Mouse (Mus musculus) cerebellum, adult 8-10 months (tissue): ENCODE measurements around the gene Mup8.
"Not testable (repeated sequence)": the region's sequence is repeated elsewhere in the genome, so short reads cannot be mapped to it uniquely, and the experiment has no call there.

Source experiments
- DNase-seq: peaks from one replicate; pipeline ENCODE4 v3.0.0; 2022

Mup8 gene

DNA sequence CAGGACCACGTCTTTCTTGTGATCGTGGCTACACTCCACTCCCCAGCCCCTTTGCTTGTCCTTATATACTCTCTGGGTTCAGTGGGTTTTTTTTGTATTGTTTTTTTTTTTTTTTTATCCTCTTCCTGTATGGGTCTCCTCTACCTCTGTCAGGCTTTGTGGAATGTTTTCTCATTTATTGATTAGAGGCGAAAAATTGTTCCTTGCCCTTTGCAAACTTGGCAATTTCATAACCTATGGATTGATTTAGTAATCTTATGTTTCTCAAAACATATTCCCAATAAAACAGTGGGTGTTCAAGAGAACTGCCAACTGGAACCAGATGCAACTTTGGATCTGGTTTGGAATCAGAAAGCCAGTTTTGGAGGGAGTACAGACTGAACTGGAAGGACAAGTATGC is at the start of gene Mup8:
Gene Mup8, minus strand, starts transcription at position 101 of the 400 bp plus-strand sequence.
- DNase-seq, result not testable (repeated sequence)

DNA sequence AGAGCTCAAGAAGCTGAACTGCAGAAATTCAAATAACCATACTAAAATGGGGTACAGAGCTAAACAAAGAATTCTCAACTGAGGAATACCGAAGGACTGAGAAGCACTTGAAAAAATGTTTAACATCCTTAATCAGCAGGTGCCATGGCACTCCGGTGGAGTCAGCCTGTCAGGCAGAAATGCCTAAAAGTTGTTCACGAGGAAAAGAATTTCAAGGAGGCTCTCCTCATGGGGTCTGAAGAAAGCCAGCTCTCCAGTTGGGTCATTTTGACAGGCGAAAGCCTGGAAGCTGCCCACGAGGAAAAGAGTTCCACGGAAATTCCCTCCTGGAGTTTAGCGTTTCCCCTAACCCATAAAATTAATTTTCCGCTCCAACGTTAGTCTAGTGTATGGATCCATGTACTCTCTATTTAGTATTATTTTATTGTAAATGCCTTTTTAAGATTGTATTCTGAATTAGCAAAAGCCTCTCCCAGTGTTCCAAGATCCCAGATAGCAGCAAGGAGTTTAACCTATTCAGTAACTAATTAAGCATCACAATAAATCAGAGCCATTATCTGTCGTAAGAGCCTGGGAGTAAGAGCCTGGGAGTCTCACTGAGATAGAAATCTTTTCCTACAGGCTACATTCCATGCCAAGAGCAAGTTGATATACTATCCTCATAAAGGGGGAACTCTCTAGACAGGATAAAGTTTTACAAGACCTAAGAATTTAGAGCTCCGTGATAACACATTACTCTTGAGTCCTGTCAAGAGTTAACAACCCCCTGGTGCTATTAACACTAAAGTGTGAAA is 43.8 kb upstream of the Mup8 start:
- not testable (repeated sequence) for DNase-seq

DNA sequence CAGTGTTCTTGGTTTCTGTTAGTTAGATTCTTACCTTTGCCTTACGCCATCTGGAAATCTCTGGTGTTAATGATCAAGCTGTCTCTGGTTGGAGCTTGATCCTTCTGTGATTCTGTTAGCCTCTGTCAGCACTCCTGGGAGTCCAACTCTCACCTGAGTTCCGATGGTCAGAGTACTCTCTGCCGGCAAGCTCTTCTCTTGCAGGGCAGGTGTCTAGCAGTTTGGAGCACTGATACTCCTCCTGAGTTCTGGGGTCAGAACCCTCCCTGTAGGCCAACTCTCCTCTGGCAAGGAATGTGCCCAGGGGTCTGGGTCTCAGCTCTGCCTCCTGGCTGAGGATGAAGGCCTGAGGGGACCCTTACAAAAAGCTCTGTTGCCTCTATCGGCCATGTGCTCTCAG is 40.3 kb upstream of the Mup8 start:
- DNase-seq, result not testable (repeated sequence)
